Mouse (Mus musculus): ENCODE measurements around the gene Phf12. TPM values are rescaled to one million over a fixed set of nuclear protein-coding genes. Genes with fewer than 3 reads are reported as not detected.
A peak's percentile ranks its signal among the peaks of the same experiment; 100 is the strongest.

Gene Phf12
- polyA plus RNA-seq, 1 experiment from 2014 or later, result 11.8 TPM

DNA sequence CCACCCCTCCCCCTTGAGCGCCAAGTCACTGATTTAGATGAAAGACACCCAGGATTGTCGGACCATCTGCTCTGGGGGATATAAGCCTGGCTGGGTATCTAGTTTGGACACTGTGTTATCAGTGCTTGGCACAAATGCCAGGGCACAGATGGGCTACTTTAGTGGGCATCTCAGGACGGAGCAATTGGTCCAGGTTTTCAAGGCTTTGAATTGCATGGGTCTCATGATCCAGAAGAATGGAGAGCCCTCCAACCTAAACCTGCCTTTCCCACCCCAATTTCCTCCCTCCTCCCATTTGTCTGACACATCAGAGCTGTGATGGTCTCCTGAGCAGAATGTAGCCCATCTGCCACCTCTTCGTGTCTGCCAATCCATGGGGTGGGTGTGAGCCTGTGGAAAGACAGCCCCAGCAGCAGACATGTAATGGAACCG lies 31.7 kb upstream of the Phf12 start:
- Histone ChIP-seq H3K36me3 (ENCODE audit: control insufficient read depth, insufficient read depth, low read length) (peaks cover 4% of the 10 kb centered on the region), H3K27ac (ENCODE audit: low read depth, low read length) (no peak overlapping the region; the same call in 1 of the 2 replicates), H3K9ac (ENCODE audit: low read depth, low read length) (no peak overlapping the region), H3K27me3 (replicated peaks; ENCODE audit: control insufficient read depth, insufficient read depth, low read length) (no peaks in the 10 kb centered on the region; the same call in 1 of the 2 replicates), H3K4me2 (ENCODE audit: low read length) (no peak overlapping the region), H3K4me3 (ENCODE audit: low read length) (no peak overlapping the region), H3K9me3 (ENCODE audit: control insufficient read depth, low read length) (no peaks in the 10 kb centered on the region), H3K4me1 (ENCODE audit: control insufficient read depth, insufficient read depth, low read depth, low read length) (peaks cover 19% of the 10 kb centered on the region)
- 57% methylated on average over 5 of the region's 5 CpGs for WGBS
- peak; percentile 66 for ATAC-seq

DNA sequence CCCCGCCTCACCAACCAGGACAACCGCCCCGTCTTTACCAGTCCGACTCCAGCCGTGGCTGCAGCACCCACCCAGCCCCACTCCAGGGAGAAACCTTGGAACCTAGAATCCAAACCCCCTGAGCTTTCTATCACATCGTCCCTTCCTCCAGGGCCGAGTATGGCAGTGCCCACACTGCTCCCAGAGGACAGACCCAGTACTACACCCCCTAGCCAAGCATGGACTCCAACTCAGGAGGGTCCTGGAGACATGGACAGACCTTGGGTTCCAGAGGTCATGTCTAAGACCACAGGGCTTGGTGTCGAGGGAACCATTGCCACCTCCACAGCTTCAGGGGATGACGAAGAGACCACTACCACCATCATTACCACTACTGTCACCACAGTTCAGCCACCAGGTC lies 28.9 kb upstream of the Phf12 start:
- ATAC-seq, result no peak
- Histone ChIP-seq H3K36me3 (ENCODE audit: control insufficient read depth, insufficient read depth, low read length) (peaks cover 4% of the 10 kb centered on the region), H3K4me1 (ENCODE audit: control insufficient read depth, insufficient read depth, low read depth, low read length) (peaks cover 11% of the 10 kb centered on the region), H3K27me3 (replicated peaks; ENCODE audit: control insufficient read depth, insufficient read depth, low read length) (no peaks in the 10 kb centered on the region; the same call in 1 of the 2 replicates), H3K9ac (ENCODE audit: low read depth, low read length) (no peak overlapping the region), H3K4me2 (ENCODE audit: low read length) (no peak overlapping the region), H3K9me3 (ENCODE audit: control insufficient read depth, low read length) (no peaks in the 10 kb centered on the region), H3K27ac (ENCODE audit: low read depth, low read length) (no peak overlapping the region), H3K4me3 (ENCODE audit: low read length) (no peak overlapping the region)
- 52% methylated on average over 9 of the region's 9 CpGs for WGBS

DNA sequence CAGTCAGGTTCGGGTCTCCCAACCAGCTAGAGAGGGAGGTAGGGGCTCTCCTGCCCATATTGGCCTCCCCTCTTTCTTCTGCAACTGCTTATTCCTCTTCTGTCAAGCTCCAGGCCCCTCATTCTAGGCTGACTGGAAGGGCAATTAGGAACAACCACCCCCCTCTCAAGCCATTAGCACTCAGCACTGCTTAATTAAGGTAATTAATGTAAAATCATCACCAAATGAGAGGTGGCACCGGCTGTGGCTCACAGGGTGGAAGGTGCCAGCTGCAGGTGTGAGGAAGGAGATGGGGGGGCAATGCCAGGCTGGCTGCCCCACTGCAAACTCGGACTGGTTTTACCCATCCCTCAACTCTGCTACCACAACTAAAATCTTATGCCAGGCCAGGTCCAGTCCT lies 26.1 kb upstream of the Phf12 start:
- no peak for ATAC-seq
- no peak overlapping the region for H3K4me2 ChIP-seq (ENCODE audit: low read length)
- peaks cover 21% of the 10 kb centered on the region for H3K4me1 ChIP-seq (ENCODE audit: control insufficient read depth, insufficient read depth, low read depth, low read length)
- no peak overlapping the region for H3K4me3 ChIP-seq (ENCODE audit: low read length)
- 51% methylated on average over 3 of the region's 3 CpGs for WGBS
- H3K27me3 ChIP-seq (replicated peaks; ENCODE audit: control insufficient read depth, insufficient read depth, low read length), result no peaks in the 10 kb centered on the region; the same call in 1 of the 2 replicates
- H3K9me3 ChIP-seq (ENCODE audit: control insufficient read depth, low read length), result no peaks in the 10 kb centered on the region
- peaks cover 4% of the 10 kb centered on the region for H3K36me3 ChIP-seq (ENCODE audit: control insufficient read depth, insufficient read depth, low read length)
- H3K9ac ChIP-seq (ENCODE audit: low read depth, low read length), result no peak overlapping the region
- no peak overlapping the region for H3K27ac ChIP-seq (ENCODE audit: low read depth, low read length)

DNA sequence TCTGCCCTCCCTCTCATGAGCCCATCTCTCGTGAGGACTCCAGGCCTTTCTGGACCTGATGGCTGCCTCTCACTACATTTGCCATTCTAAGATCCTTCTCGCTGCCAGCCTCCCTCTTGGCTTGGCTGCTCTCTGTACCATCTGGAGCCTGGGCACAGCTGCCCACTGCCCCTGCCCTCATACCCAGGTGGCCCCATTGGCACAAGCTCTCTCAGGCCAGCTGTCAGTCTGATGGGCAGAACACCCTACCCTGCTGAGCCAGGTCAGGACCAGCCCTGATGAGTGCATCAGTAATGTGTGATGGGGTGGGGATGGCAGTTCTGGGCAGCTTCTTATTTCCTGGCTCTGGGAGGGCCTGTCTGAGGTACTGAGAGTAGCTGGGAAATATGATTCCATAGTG lies 24.3 kb upstream of the Phf12 start:
- 0 out of 2 replicates have a peak overlapping the region, but pooled peaks have one; percentile 11 for H3K9ac ChIP-seq (ENCODE audit: low read depth, low read length)
- H3K27me3 ChIP-seq (replicated peaks; ENCODE audit: control insufficient read depth, insufficient read depth, low read length), result no peaks in the 10 kb centered on the region; the same call in 1 of the 2 replicates
- no peaks in the 10 kb centered on the region for H3K9me3 ChIP-seq (ENCODE audit: control insufficient read depth, low read length)
- 41% methylated on average over 2 of the region's 2 CpGs for WGBS
- no peak overlapping the region for H3K27ac ChIP-seq (ENCODE audit: low read depth, low read length)
- peak; percentile 60 for ATAC-seq
- H3K4me2 ChIP-seq (ENCODE audit: low read length), result no peak overlapping the region
- peaks cover 4% of the 10 kb centered on the region for H3K36me3 ChIP-seq (ENCODE audit: control insufficient read depth, insufficient read depth, low read length)
- peaks cover 21% of the 10 kb centered on the region for H3K4me1 ChIP-seq (ENCODE audit: control insufficient read depth, insufficient read depth, low read depth, low read length)
- no peak overlapping the region for H3K4me3 ChIP-seq (ENCODE audit: low read length)

DNA sequence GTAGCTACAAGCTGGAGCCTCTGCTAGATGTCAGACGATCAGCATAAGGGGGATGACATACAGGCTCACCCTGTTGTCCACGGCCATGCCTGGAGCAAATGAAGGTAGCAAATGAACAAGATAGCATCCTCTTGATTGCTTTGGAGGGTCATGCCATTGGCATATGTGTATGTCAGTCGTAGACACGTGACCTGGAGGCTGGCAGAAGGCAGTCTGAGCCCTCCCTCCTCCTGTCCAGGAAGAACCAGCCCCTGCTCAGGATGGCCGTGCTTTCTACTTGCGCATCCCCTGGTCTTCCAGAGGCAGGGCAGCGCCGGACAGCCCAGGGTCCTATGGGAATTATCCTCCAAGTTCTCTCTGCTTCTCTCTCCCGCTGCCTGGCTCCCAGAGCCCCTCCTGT lies 23.6 kb upstream of the Phf12 start:
- Histone ChIP-seq H3K9ac (ENCODE audit: low read depth, low read length) (0 out of 2 replicates have a peak overlapping the region, but pooled peaks have one; percentile 9), H3K4me1 (ENCODE audit: control insufficient read depth, insufficient read depth, low read depth, low read length) (peaks cover 21% of the 10 kb centered on the region), H3K36me3 (ENCODE audit: control insufficient read depth, insufficient read depth, low read length) (peaks cover 2% of the 10 kb centered on the region), H3K4me3 (ENCODE audit: low read length) (no peak overlapping the region), H3K4me2 (ENCODE audit: low read length) (no peak overlapping the region), H3K9me3 (ENCODE audit: control insufficient read depth, low read length) (no peaks in the 10 kb centered on the region), H3K27ac (ENCODE audit: low read depth, low read length) (peak overlapping the region; percentile 45; the same call in 1 of the 2 replicates), H3K27me3 (replicated peaks; ENCODE audit: control insufficient read depth, insufficient read depth, low read length) (no peaks in the 10 kb centered on the region; the same call in 1 of the 2 replicates)
- ATAC-seq, result no peak
- WGBS, result 63% methylated on average over 9 of the region's 9 CpGs

DNA sequence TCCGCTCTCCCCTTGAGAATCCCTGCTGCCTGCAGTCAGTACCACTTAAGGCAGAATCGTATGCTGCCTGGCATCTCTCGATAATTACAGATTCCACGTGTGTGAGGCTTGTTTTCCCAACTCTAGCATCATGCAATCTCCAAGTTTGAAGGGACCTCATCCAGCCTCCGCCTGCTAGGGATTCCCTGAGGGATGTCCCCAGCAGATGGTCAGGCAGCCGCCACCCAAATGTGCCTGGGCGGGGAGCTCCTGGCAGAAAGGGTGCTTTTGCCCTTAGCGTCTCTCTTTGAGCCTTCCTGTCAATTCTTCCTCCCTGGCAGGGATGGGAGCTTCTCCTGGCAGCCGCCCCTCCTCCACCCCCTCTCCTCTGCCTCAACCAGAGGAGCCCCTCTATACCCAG lies 22.4 kb upstream of the Phf12 start:
- H3K36me3 ChIP-seq (ENCODE audit: control insufficient read depth, insufficient read depth, low read length), result no peaks in the 10 kb centered on the region
- H3K9ac ChIP-seq (ENCODE audit: low read depth, low read length), result no peak overlapping the region
- no peak overlapping the region for H3K4me2 ChIP-seq (ENCODE audit: low read length)
- no peak for ATAC-seq
- peaks cover 30% of the 10 kb centered on the region for H3K4me1 ChIP-seq (ENCODE audit: control insufficient read depth, insufficient read depth, low read depth, low read length)
- WGBS, result 34% methylated on average over 9 of the region's 9 CpGs
- no peaks in the 10 kb centered on the region for H3K9me3 ChIP-seq (ENCODE audit: control insufficient read depth, low read length)
- no peak overlapping the region for H3K4me3 ChIP-seq (ENCODE audit: low read length)
- H3K27me3 ChIP-seq (replicated peaks; ENCODE audit: control insufficient read depth, insufficient read depth, low read length), result no peaks in the 10 kb centered on the region
- no peak overlapping the region for H3K27ac ChIP-seq (ENCODE audit: low read depth, low read length)

DNA sequence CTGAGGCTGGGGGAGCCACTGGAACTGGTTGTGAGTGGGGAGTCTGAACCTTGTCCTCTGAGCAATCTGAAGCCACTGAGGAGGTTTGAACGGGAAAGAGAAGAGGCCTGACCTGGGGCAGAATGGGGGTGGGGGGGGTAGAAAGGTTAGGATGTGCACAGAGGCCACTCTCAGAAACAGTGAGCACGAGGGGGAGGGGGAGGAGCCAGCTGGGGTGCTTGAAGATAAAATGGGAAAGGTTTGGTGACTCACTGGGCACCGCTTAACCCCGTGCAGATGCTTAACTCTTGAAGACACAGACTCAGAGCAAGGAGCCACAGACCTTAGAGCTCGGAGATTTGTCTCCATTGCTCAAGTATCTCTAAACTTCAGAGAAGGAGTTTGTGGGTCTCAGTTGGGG lies 21.7 kb upstream of the Phf12 start:
- peaks cover 37% of the 10 kb centered on the region for H3K4me1 ChIP-seq (ENCODE audit: control insufficient read depth, insufficient read depth, low read depth, low read length)
- no peak overlapping the region for H3K4me3 ChIP-seq (ENCODE audit: low read length)
- no peak for ATAC-seq
- H3K9me3 ChIP-seq (ENCODE audit: control insufficient read depth, low read length), result no peaks in the 10 kb centered on the region
- no peak overlapping the region for H3K27ac ChIP-seq (ENCODE audit: low read depth, low read length)
- H3K27me3 ChIP-seq (replicated peaks; ENCODE audit: control insufficient read depth, insufficient read depth, low read length), result no peaks in the 10 kb centered on the region
- 49% methylated on average over 5 of the region's 5 CpGs for WGBS
- H3K4me2 ChIP-seq (ENCODE audit: low read length), result no peak overlapping the region
- H3K36me3 ChIP-seq (ENCODE audit: control insufficient read depth, insufficient read depth, low read length), result no peaks in the 10 kb centered on the region
- H3K9ac ChIP-seq (ENCODE audit: low read depth, low read length), result no peak overlapping the region

DNA sequence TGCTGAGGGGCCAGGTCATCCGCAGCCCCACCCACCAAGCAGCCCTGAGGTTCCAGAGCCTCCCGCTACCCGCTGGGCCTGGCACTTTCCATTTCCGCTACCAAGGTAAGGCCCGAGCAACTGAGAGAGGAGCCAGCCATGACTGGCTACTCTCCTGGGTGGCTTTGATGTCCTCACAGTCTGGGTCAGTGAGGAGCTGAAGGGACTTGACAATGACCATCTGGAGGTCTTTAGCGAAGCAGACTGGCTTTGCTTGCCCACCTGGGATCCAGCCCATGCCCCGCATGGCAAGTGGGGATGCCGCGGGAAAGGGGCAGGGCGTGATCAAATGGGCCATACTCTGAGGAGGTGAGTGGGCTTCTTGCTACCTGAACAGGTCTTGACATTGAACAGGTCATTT lies 19.6 kb upstream of the Phf12 start:
- no peak for ATAC-seq
- Histone ChIP-seq H3K4me2 (ENCODE audit: low read length) (no peak overlapping the region), H3K9me3 (ENCODE audit: control insufficient read depth, low read length) (no peaks in the 10 kb centered on the region), H3K4me3 (ENCODE audit: low read length) (no peak overlapping the region), H3K9ac (ENCODE audit: low read depth, low read length) (no peak overlapping the region), H3K27me3 (replicated peaks; ENCODE audit: control insufficient read depth, insufficient read depth, low read length) (no peaks in the 10 kb centered on the region), H3K27ac (ENCODE audit: low read depth, low read length) (no peak overlapping the region), H3K36me3 (ENCODE audit: control insufficient read depth, insufficient read depth, low read length) (no peaks in the 10 kb centered on the region), H3K4me1 (ENCODE audit: control insufficient read depth, insufficient read depth, low read depth, low read length) (peaks cover 46% of the 10 kb centered on the region)
- 88% methylated on average over 10 of the region's 10 CpGs for WGBS

DNA sequence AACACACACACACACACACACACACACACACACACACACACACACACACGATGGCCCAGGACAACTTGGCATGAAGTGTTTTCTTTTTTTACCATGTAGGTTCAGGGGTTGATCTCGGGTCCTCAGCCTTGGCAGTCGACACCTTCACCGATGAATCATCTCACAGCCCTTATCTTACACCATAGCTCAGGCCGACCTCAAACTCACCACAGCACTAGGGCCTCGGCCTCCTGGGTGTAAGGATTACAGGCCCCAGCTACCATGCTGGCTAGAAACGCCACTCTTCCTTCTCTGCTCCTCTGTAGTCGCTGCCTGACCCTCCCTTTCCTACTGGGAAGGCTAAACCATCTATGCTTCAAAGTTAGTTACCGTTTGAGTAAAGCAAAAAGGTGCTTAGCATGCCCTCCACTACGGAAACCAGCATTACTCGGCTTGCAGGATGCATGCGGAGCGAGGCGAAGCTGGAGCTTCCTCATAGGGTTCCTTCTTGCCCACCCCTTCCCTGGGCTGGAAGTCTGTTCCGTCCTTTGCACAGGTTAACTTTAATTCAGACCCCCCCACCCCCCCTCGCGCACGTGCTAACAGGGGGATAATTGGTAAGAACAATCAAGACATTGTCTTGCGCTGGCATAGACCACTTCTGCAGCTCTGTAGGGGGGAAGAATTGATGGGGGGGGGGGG lies 18.0 kb upstream of the Phf12 start:
- ATAC-seq, result peak; percentile 16
- Histone ChIP-seq H3K4me1 (ENCODE audit: control insufficient read depth, insufficient read depth, low read depth, low read length) (peaks cover 34% of the 10 kb centered on the region), H3K27me3 (replicated peaks; ENCODE audit: control insufficient read depth, insufficient read depth, low read length) (no peaks in the 10 kb centered on the region)

More for the DNA sequence above, 18.0 kb upstream of the Phf12 start:
- WGBS, result 8% methylated on average over 19 of the region's 19 CpGs
- H3K9ac ChIP-seq (ENCODE audit: low read depth, low read length), result no peak overlapping the region
- no peak overlapping the region for H3K4me3 ChIP-seq (ENCODE audit: low read length)
- H3K9me3 ChIP-seq (ENCODE audit: control insufficient read depth, low read length), result no peaks in the 10 kb centered on the region
- peak overlapping the region; percentile 62 for H3K27ac ChIP-seq (ENCODE audit: low read depth, low read length)
- no peaks in the 10 kb centered on the region; the same call in 1 of the 2 replicates for H3K36me3 ChIP-seq (ENCODE audit: control insufficient read depth, insufficient read depth, low read length)
- H3K4me2 ChIP-seq (ENCODE audit: low read length), result no peak overlapping the region; the same call in 1 of the 2 replicates

All from hindbrain, embryonic 16.5 days (tissue).